Mouse (Mus musculus): Measurements from ENCODE around the gene Gm27235.
"Not testable (repeated sequence)": the region's sequence is repeated elsewhere in the genome, so short reads cannot be mapped to it uniquely, and the experiment has no call there.

Gene Gm27235

GRCm38 (mm10) chr9:35790001-35790400 is at the start of gene Gm27235, which contains the start of gene D730048I06Rik:
Gene Gm27235, minus strand, starts transcription at chr9:35790101.
Gene D730048I06Rik, minus strand, starts transcription at chr9:35790112.
- no peak for DNase-seq (ENCODE audit: low read depth, low spot score)

- not testable (repeated sequence) for DNase-seq (ENCODE audit: low read depth, low spot score)
Observed at GRCm38 (mm10) chr9:35817881-35818280, 28.0 kb upstream of the Gm27235 start.

GRCm38 (mm10) chr9:35798146-35798545 is 8.2 kb upstream of the Gm27235 start:
- no peak for DNase-seq (ENCODE audit: low read depth, low spot score)

GRCm38 (mm10) chr9:35778009-35778408 is 11.9 kb downstream of the Gm27235 start, which contains the start of gene Gm17727:
Gene Gm17727, minus strand, starts transcription at chr9:35778109.
- DNase-seq (ENCODE audit: low read depth, low spot score): no peak

GRCm38 (mm10) chr9:35756843-35757242 is 33.1 kb downstream of the Gm27235 start:
- no peak for DNase-seq (ENCODE audit: low read depth, low spot score)

GRCm38 (mm10) chr9:35740749-35741148 is 49.2 kb downstream of the Gm27235 start, which contains the start of gene Gm17677:
Gene Gm17677, plus strand, starts transcription at chr9:35741049.
- no peak for DNase-seq (ENCODE audit: low read depth, low spot score)

All from brain, embryonic 18.5 days (tissue).